Mouse (Mus musculus): ENCODE results near the gene Myh6.

Gene Myh6

DNA sequence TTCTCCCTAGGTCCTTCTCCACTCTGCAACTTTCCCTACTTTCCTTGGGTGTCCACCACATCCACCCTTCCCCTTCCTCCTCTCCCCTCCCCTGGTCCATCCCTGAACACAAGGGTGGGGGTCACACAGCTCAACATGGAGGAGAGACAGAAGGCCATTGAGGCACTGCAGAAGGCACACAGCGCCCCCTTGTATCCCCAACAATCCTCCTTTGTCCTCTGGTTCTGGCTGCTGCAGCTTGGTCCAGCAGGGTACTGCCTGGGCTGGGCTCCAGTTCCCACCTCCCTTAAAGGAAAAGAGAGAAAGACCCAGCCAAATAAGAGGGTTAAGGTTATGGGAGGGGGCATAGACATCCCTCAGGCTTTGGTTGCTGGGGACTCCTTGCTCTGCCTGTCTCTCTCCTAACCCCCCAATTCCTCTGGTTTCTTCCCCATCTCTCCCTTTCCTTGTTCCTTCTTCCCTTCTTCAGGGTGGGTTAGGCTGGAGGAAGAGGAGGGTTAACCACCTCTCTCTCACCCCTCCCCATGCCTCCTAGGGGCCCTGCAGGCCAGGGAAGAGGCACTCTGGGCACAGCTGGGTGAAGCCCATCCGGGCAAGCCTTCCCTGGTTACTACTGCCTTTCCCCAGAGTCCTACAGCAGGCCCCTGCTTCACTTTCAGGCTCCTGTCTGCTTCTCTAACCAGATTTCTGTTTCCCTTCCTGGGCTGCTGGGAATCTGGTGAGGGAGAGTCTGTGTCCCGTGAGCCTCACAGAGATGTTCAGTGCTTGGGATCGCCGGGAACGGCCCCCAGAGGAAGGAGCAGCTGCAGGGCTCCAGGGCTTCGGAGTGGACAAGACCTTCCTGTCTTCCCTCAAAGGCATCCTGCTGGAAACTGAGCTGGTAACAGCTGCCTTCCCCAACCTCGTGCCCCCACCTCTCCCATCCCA lies 30.6 kb downstream of the Myh6 start, which contains the start of gene Cmtm5:
TSS of gene Cmtm5 (plus strand) at position 358 of the 927 bp plus-strand sequence.
- DNase-seq (ENCODE audit: extremely low spot score, low spot score): peak; percentile 23

DNA sequence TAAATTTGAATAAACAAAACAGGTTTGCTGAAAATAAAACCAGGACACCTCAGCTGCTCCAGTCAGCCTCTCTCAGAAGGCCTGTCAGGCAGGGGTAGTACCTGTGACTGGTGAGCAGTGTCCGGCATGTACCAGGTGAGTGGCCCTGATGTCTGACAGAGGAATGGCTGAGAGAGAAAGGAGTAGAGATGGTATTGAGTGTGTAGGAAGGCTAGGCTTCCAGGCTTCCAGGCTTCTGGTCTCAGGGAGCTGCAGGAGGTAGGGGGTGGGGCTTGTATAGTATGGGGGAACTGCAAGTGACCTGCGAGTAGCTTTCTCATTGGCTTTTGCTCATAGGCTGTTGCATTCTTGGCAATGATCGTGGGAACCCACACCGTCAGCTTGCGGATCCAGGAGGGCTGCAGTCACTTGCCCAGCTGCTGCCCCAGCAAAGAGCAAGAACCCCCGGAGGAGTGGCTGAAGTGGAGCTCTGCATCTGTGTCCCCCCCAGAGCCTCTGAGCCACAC lies 34.0 kb downstream of the Myh6 start, which contains the start of gene Il25:
TSS of gene Il25 (plus strand) at position 51 of the 506 bp plus-strand sequence.
- no peak for DNase-seq (ENCODE audit: extremely low spot score, low spot score)

DNA sequence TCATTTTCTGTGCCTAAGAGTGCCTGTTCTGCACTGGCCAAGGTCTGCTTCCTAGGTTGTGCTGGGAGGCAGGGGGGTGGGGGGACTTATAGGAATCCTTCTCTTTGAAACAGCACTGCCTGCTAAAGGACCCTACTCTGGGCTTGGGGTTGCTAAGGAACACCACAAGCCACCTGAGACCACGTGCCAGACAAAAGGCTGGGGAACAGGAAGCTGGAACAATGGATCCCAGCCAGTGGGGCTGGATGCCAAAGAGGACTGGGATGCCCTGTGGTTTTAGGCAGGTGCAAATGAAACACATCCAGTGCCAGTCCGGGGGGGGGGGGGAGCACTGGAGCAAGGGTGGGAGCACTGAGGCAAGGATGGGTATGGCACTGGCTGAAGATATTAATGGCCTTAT lies 36.3 kb downstream of the Myh6 start:
- no peak for DNase-seq (ENCODE audit: extremely low spot score, low spot score)

DNA sequence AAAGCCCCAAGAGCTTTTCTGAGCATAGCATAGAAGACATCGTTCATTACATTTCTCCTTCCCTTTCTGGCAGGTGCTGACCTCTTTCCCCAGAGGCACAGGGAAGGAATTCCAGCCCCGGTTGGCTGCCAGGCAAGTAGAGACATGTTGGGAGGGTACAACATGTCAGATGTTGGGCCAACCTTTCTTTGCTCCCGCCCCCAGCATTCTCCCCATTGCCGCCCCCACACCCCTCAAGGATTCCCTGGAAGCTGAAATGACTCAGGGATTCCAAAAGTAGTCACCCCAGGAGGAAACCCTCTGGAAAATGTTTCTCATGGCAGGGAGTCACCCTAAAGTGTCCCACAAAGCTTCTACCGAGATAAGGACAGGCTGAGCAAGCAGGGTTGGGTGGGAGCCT lies 36.9 kb downstream of the Myh6 start:
- no peak for DNase-seq (ENCODE audit: extremely low spot score, low spot score)

DNA sequence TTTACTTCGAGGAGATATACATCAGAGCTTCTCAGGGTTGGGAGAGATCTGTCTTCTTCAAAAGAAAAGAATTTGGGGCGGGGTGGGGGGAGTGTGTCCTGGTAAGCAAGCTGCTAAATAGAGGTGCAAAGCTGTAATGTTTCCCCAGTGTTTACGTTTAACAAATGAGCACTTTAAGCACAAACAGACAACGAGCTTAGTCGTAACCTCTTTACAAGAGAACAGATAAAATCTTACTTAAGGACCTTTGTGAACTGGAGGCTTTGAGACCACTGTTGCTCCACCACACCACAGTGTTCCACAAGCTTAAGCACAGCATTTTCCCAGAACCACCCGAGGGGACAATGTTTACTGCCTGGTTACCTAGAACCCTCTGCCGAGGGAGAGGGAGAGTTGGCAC lies 39.4 kb downstream of the Myh6 start:
- no peak for DNase-seq (ENCODE audit: extremely low spot score, low spot score)

DNA sequence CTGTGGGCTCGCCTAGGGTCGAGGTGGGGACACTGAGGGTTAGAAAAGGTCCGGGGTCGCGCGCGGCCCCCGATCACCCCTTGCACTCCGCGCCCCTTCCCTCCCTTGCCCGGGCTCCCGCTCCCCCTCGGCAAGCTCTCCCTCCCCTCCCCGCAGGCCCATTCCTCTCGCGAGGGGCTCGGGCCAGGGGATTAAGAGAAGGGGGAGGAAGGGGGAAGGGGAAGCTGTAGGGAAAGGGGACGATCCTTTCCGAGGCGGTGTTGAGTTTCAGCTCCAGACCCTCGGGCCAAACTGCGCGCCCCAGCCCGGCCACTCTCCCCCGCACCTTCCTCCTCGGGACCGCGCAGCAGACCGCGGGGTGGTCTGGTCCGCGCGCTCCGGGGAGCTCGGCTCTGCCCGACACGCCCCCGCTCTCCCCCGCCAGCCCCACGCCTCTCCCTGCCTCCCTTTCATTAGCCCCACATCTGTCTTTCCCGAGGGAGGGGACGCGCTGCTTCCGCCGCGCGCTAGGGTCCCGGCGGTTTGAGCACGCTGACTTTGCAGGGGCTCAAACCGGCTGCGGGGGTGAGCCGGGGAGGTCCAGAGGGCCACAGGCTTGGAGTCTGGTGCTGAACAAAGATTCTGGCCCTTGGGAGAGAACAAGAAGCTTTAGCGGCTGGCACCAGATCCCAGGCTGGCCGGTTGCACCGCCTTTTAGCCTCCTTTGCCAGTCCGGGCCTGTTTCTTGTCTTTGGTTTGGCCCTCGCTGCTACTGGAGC lies 40.1 kb downstream of the Myh6 start:
- DNase-seq (ENCODE audit: extremely low spot score, low spot score): peak; percentile 87

DNA sequence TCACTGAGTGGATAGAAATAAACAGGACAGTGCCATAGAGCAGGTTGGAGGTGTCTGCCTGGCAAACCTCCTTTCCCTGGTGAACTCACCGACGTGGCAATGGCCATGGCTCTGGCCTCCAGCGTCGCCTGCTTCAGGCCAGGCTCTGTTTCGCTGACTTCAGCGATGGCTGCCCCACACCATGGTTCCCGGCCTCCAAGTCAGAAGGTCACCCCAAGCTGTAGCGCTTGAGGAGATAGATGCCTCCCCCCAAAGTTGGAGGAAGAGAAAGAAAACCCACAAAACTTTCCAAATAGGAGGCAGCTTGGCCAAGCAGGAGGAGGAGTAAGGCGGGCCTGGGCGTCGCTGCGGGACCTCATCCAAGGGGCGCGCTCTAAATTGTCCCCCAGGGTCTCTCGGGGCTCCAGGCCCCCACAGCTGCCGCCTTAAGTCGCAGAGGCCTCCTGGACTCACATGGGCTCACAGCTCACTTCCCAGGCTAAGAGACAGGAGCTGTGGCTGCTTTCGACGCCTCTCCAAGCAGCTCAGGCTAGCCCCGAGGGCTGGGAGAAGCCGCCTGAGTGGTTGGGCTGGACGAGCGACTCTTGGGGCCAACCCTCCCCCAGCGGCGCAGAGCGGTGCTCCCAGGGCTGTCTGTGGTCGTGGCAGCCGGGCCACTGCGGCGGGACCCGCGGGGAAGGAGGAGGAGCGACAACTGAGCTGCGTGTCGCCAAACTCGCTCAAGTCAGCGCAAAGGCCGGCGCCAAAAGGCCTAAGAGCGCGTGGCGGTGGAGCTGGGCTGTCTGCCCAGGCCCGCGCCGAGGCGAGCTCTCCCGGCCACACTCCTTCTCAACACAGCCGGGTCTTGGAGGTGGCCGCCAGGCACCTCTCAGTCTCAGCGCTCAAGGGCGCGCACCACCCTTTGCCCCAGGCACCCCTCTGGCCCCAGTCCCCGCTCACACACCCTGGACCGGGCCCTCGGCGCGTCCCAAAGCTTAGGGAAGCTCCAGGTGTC lies 41.1 kb downstream of the Myh6 start, which contains the start of gene Efs:
TSS of gene Efs (minus strand) at position 778 of the 994 bp plus-strand sequence.
- DNase-seq (ENCODE audit: extremely low spot score, low spot score): peak; percentile 83

DNA sequence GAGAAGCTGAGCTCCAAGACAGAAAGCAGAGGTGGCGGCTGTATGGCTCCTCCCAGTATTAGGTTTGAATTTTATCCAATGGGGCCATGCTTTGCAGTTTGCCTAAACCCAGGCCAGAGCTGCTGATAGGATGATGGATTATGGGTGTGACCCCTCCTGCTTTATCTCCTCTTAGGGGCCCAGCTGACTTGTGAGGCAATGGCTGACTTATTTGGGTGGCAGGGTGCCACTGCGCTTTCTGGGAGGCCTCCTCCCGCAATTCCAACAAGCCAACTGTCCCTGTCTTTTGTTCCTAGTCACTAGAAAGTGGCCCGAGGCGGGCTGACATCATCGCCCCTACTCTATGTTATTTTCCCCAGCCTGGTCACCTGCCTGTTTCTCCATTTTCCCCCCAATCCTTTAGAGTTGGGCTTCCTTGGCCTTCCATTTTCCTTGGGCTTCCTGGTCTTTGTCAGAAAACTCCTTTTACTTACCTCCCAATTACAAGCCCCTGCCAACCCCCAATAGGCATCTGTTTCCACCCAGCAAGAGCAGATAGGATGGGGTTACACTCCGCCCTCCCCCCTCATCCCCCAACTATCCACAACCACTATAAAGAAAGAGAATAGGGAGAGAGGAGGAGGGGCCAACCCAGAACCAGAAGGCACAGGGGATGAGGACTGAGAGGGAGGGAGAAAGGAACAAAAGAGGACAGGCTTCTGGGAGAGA lies 41.9 kb downstream of the Myh6 start:
- DNase-seq (ENCODE audit: extremely low spot score, low spot score): peak; percentile 67

DNA sequence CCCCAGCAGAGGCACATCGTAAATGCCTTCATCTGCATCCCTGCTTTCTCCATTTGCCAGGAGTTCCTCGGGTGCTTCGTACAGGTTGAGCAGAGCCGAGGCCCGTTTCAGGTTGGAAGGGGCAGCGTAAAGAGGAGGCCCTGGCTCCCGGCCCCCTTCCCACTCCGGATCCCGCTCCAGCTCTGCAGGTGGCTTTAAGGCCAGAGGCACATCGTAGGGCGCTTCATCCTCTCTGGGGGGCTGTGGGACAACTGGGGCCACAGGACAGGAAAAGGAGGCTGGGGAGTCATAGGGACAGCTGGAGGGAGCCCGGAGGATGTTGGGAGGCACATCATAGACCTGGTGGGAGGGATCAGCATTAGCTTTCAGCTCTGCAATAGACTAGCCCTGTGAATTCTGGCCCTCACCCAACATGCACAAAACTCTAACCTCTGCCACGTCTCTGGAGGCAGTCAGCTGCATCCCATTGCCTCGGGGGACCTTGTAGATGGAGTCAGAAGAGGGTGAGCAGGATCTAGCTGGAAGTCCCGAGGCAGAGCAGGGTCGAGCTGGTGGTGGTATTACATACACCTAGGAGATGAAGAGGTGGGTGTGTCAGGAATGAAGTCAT lies 46.5 kb downstream of the Myh6 start:
- DNase-seq (ENCODE audit: extremely low spot score, low spot score): no peak

DNA sequence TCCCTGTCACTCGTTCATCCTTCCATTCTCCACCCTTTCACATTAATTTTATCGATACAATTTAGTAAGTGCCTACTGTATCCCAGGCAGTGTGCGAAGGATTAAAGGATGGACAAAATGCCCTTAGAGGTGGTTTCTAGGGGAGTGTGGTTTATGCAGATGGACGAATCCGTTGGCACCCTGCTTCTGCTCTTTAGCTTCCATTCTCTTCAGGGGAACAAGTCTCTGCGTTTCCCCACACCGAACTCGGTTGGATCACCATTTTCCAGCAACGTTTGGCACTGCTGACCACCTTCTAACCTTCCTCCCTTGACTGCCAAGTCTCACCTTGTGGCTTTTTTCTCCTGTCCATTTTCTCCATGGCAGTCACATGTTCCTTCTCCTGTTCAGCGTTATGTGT lies 53.4 kb downstream of the Myh6 start:
- DNase-seq (ENCODE audit: extremely low spot score, low spot score): no peak

DNA sequence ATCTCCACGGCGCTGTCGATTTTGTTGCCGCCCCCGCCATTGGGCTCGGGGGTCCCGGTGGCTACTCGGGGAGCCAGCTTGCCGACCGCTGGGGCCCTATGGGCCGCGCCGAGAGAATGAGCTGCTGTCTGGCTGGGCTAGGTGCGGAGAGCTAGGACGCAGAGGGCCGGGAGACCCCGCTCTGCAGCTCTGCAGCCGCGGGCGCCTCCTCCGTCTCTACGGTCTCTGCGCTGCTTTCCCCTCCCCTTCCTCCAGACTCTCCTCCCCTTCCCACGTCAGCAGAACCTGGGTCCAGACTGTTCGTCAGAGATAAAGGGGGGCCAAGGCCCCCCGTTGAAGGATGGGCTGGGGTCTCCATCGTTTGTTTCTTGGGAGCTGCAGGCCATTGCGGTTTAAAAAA lies 53.8 kb downstream of the Myh6 start, which contains the start of gene Slc22a17:
TSS of gene Slc22a17 (minus strand) at position 247 of the 400 bp plus-strand sequence.
- DNase-seq (ENCODE audit: extremely low spot score, low spot score): peak; percentile 80

DNA sequence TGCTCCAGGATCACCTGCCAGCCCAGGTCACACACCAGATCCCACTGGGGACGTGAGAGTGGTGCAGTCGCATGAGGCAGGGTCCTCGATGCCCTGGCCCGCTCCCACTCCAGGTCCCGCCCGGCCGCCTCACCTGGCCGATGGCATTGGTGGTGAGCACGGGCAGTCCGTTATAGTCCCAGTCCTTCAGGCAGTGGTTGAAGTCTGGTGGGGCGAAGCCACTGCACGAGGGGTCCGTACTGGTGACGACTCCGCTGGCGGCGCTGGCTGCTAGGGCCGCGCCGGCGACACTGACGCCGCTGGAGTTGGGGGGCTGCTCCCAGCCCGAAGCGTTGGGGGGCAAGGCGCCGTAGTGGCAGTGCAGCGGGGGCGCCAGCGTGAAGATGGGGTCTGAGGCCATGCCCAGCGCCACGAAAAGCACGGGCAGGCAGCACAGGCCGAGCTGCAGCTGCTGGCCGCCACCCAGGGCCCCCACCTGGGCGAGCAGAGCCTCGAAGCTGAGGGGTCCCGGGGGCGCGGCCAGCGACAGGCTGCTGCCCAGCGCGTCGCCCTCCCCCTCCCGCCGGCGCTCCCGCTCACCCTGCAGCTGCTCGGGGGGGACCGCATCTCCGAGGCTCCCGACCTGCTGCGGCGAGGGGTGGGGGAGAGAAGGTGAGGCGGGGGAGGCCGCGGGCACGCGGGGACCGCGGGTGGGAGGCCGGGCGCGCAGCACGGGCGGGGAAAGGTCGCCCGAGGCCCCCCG lies 54.4 kb downstream of the Myh6 start:
- DNase-seq (ENCODE audit: extremely low spot score, low spot score): peak; percentile 40

DNA sequence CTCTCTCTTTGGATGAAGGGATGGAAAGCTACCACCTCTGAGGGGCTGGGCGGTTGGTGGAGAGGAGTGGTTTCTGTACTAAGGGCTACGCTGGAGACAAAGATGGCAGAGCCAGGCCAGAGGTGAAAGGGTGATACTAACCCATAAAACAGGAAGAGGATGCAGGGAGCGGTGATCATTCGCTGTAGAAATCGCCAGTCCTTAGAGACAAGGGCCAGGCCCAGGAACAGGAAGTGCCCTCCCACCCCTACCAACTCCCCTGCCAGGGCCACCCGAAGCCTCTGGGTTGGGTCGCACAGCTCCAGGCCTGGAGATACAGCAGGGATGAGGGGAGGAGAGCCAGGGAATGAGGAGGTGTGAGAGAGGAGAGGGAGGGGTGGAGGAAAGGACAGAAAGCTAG lies 58.0 kb downstream of the Myh6 start:
- DNase-seq (ENCODE audit: extremely low spot score, low spot score): no peak

DNA sequence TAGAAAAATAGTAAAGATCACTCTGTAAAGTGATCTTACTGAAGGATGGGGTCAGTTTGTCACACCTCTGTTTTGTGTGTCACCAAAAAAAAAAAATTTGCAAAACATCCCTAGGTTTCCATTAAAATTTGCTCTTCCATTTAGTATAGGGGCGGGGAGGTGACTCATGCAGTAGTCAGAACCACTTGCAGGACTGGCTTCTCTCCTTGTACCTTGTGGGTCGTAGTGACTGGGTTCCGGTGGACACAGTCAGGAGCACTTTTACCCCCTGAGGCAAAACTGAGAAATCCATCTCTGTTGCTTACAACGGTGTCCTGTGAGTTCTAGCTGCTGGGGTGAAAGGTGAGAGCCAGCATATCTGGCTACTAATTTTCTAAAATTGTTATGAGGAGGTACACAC lies 63.1 kb downstream of the Myh6 start:
- DNase-seq (ENCODE audit: extremely low spot score, low spot score): no peak

DNA sequence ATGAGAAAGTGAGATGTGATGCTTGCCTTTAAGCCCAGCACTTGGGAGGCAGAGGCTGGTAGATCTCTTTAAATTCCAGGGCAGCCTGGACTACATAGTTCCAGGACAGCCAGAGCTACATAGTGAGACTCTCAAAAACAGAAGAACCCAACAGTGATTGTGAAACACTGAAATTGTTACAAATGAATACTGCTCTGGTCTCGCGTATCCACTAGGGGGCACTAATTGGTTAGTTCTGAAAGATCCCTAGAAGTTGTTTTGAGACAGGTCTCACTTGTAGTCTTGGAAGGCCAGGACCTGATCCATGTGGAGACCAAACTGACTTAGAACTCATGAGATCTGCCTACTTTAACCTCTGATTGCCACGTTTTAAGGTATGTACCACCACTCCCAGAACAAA lies 66.3 kb downstream of the Myh6 start:
- DNase-seq (ENCODE audit: extremely low spot score, low spot score): peak; percentile 70

DNA sequence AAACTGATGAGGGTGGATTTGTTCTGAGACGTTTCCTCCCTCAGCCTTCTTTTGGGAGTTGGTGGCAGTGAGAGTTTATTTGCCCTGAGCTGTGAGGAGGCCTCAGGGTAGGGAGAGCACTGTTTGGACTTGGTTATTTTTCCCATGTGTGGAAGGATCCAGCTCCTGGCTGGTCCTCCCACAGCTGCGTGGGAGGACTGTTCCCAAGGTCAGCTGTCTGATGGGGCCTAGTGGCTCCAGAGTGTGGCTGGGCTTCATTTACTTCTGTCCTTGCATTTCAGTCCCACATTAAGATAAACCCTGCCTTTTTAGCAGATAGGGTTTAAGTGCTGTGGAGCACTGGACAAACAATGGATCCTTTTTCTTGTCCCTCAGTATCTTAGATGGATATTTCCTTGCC lies 69.3 kb downstream of the Myh6 start:
- DNase-seq (ENCODE audit: extremely low spot score, low spot score): no peak

DNA sequence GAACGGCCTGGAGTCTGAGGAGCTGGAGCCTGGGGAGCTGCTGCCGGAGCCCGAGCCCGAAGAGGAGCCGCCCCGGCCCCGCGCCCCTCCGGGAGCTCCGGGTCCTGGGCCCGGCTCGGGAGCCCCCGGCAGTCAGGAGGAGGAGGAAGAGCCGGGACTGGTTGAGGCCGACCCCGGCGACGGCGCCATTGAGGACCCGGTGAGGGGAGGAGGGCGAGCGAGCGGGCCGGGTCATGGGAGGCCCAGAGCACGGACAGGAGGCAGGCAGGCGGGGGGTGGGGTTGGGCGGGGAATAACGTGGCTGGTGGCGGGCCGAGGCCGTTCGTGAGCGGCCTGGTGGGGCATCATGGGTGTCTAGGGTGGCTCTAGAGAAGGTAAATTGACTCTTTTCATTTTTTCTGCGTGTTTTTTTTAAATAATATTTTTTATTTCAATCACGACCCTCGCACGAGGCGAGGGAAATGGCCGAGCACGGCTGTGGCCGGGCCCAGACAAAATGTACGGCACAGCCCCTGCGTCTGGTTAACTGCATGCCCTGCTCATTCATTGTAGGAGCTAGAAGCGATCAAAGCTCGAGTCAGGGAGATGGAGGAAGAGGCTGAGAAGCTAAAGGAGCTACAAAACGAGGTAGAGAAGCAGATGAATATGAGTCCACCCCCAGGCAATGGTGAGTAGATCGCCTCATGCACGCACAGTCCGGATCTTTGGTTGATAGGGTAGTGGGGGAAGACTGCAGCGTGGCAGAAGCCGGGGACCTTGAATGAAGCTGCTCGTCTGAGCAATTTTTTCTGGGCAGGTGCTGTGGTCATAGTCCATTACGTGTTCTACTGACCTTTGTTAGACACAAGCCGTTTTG lies 72.2 kb downstream of the Myh6 start:
- DNase-seq (ENCODE audit: extremely low spot score, low spot score): peak; percentile 67

DNA sequence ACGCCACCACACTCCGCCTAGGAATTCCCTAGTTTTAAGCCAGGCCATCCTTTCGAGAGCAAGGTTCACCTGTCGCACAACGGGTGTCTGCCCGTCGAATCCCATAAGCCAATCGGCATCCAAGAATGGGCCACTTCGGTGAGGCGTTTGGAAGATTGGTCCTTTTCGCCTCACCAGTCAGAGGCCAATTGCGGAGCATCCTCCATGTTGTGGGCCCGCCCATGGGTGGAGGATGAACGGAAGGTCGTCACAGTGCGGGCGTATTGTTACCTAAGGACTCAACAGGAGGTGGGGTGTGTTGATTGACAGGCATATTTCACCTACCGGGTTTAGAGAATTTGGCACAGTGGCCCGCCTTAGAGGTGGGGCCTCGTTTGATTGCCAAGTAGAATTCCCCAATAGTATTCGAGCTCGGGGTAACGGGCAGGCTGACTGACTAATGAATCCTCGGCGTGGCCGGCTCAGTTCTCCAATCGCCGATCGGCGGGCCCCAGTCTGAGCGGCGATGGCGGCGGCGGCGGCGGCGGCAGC lies 73.0 kb downstream of the Myh6 start:
- peak; percentile 93 for DNase-seq (ENCODE audit: extremely low spot score, low spot score)

Data from neural tube, embryonic 10.5 days (tissue).